Mouse (Mus musculus): ENCODE data around the gene Tnfsf10.
"Not testable (repeated sequence)": the region's sequence is repeated elsewhere in the genome, so short reads cannot be mapped to it uniquely, and the experiment has no call there.

Tnfsf10 gene

GRCm38 (mm10) chr3:27316559-27317287, at the start of gene Tnfsf10:
Gene Tnfsf10, plus strand, starts transcription at chr3:27317028.
- DNase-seq (ENCODE audit: low read depth, low spot score), result peak; percentile 75

GRCm38 (mm10) chr3:27267327-27267726, 49.5 kb upstream of the Tnfsf10 start:
- DNase-seq (ENCODE audit: low read depth, low spot score), result no peak

GRCm38 (mm10) chr3:27267887-27268286, 48.9 kb upstream of the Tnfsf10 start:
- no peak for DNase-seq (ENCODE audit: low read depth, low spot score)

GRCm38 (mm10) chr3:27269151-27269550, 47.7 kb upstream of the Tnfsf10 start:
- no peak for DNase-seq (ENCODE audit: low read depth, low spot score)

GRCm38 (mm10) chr3:27270160-27270962, 46.5 kb upstream of the Tnfsf10 start:
- DNase-seq (ENCODE audit: low read depth, low spot score), result no peak

- DNase-seq (ENCODE audit: low read depth, low spot score), result peak; percentile 43
Measured at GRCm38 (mm10) chr3:27272926-27273745, 43.7 kb upstream of the Tnfsf10 start.

GRCm38 (mm10) chr3:27279286-27279925, 37.4 kb upstream of the Tnfsf10 start:
- DNase-seq (ENCODE audit: low read depth, low spot score), result not testable (repeated sequence)

- DNase-seq (ENCODE audit: low read depth, low spot score), result no peak
Measured at GRCm38 (mm10) chr3:27280280-27280749, 36.5 kb upstream of the Tnfsf10 start.

- DNase-seq (ENCODE audit: low read depth, low spot score), result no peak
Measured at GRCm38 (mm10) chr3:27283071-27283713, 33.6 kb upstream of the Tnfsf10 start.

- DNase-seq (ENCODE audit: low read depth, low spot score), result no peak
Measured at GRCm38 (mm10) chr3:27283796-27284195, 33.0 kb upstream of the Tnfsf10 start.

- peak; percentile 18 for DNase-seq (ENCODE audit: low read depth, low spot score)
Measured at GRCm38 (mm10) chr3:27284227-27284626, 32.6 kb upstream of the Tnfsf10 start.

- no peak for DNase-seq (ENCODE audit: low read depth, low spot score)
Measured at GRCm38 (mm10) chr3:27285072-27285471, 31.8 kb upstream of the Tnfsf10 start.

- DNase-seq (ENCODE audit: low read depth, low spot score), result no peak
Measured at GRCm38 (mm10) chr3:27288301-27288700, 28.5 kb upstream of the Tnfsf10 start.

GRCm38 (mm10) chr3:27288909-27289308, 27.9 kb upstream of the Tnfsf10 start:
- no peak for DNase-seq (ENCODE audit: low read depth, low spot score)

- no peak for DNase-seq (ENCODE audit: low read depth, low spot score)
Measured at GRCm38 (mm10) chr3:27290285-27290684, 26.5 kb upstream of the Tnfsf10 start.

GRCm38 (mm10) chr3:27290945-27291344, 25.9 kb upstream of the Tnfsf10 start:
- DNase-seq (ENCODE audit: low read depth, low spot score), result peak; percentile 40

GRCm38 (mm10) chr3:27291411-27291810, 25.4 kb upstream of the Tnfsf10 start:
- peak; percentile 44 for DNase-seq (ENCODE audit: low read depth, low spot score)

GRCm38 (mm10) chr3:27293645-27294385, 23.0 kb upstream of the Tnfsf10 start:
- no peak for DNase-seq (ENCODE audit: low read depth, low spot score)

- no peak for DNase-seq (ENCODE audit: low read depth, low spot score)
Measured at GRCm38 (mm10) chr3:27300451-27300850, 16.4 kb upstream of the Tnfsf10 start.

Measured in A20 (cell line).